Mouse (Mus musculus): ENCODE data around the gene Vmn1r176.
"Not testable (repeated sequence)": the region's sequence is repeated elsewhere in the genome, so short reads cannot be mapped to it uniquely, and the experiment has no call there.

The Vmn1r176 gene

DNA sequence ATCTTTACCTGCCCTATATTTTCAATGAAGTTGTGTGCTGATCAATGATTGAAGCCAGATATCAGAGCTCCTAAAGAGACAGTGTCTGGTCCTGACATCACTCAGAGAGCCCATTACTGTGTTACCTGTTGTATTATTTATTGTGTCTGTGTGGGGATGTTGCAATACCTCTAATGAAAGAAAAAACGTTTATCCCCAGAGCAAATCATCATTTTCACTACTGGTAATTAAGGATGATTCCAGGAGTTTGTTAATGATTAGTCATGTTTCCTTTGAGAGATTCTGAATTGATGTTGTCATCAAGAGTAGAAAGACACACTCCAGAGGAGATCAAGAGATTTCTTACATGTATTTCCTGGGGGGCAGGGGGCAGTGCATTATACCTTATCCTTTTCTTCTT lies at the start of gene Vmn1r176:
TSS of gene Vmn1r176 (minus strand) at position 101 of the 400 bp plus-strand sequence.
- in situ Hi-C loops (cut with MboI, MseI): loop anchor here (5.0 kb wide), 1 partner anchor 260 kb away; the partner anchor contains the start of gene Vmn1r169 (in 2 of the 2)

DNA sequence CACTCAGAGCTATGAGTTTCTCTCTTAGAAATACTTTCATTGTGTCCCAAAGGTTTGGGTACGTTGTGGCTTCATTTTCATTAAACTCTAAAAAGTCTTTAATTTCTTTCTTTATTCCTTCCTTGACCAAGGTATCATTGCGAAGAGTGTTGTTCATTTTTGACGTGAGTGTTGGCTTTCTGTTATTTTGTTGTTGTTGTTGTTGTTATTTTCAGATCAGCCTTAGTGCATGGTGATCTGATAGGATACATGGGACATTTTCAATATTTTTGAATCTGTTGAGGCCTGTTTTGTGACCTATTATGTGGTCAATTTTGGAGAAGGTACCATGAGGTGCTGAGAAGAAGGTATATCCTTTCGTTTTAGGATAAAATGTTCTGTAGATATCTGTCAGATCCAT lies 39.7 kb upstream of the Vmn1r176 start:
- in situ Hi-C loops (cut with MboI, MseI): not testable (repeated sequence)

DNA sequence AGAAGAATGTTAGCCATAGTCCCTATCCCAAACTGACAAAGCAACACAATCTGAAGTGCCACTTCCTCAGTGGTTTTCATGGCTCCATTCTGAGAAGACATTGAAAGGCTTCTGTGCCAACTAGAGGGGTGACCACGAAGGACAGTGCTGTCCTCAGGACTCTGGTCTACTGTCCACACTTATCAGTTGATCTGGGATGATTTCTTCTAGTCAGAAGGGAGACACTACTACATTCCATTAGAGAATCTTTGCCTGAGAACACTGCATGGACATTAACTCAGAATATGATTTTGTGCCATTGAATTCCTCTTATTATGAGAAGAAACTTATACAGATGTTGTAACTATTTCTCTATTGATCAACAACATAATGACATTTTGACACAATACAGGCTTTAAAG lies 29.2 kb upstream of the Vmn1r176 start, which contains the start of gene Vmn1r177:
TSS of gene Vmn1r177 (minus strand) at position 101 of the 400 bp plus-strand sequence.
- in situ Hi-C loops (cut with MboI, MseI): not testable (repeated sequence)

DNA sequence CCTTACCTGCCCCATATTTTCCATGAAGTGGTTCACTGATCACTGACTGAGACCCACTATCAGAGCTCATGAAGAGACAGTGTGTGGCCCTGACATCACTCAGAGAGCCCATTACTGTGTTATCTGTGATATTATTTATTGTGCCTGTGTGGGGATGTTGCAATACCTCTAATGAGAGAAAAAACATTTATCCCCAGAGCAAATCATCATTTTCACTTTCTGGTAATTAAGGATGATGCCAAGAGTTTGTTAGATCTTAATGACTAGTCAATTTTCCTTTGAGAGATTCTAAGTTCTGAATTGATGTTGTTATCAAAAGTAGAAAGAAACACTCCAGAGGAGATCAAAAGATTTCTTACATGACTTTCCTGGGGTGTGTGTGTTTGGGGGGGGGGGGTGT lies 26.6 kb downstream of the Vmn1r176 start, which contains the start of gene Vmn1r175:
TSS of gene Vmn1r175 (minus strand) at position 101 of the 400 bp plus-strand sequence.
- in situ Hi-C loops (cut with MboI, MseI): not testable (repeated sequence)

DNA sequence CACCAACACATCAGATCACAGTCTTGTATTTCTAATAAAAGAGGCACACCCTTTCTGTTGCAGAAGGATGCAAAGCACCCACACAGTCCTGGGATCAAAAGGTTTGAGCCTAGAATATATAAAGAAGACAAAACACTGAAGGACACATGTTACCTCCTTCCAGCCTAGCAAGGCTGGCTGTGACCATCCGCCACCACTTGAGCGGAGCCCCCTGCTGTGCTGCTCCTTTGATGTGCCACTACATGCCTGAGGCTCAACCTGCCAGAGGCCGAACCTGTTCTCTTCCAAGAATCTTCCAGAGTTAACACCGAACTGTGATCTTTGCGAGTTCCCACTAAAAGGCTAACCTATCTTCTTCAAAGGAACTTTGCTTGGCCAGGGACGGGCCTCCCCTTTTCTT lies 52.6 kb downstream of the Vmn1r176 start:
- in situ Hi-C loops (cut with MboI, MseI): no loop called here

Data from T-helper 17 cell (primary cell).